Mouse (Mus musculus) small intestine, adult 2 months (tissue): Measurements from ENCODE around the gene Vmp1. TPM values are rescaled to one million over a fixed set of nuclear protein-coding genes. Genes with fewer than 3 reads are reported as not detected.

Source experiments
- H3K27ac ChIP-seq: fragments of 200-500 bp; 2 replicates; pipeline ENCODE4 v1.5.1; 2012; ENCODE audit warnings: low read depth, low read length, control low read depth, inconsistent platforms; ENCODE audit not compliant: insufficient read depth
- H3K27me3 ChIP-seq: fragments of 200-500 bp; 2 replicates; pipeline ENCODE4 v1.6.1; 2012; ENCODE audit warnings: mild to moderate bottlenecking, moderate library complexity, low read length, inconsistent platforms; ENCODE audit not compliant: control insufficient read depth, insufficient read depth
- H3K36me3 ChIP-seq: fragments of 200-500 bp; 2 replicates; pipeline ENCODE4 v1.6.1; 2012; ENCODE audit warnings: mild to moderate bottlenecking, low read length, control low read depth, inconsistent platforms; ENCODE audit not compliant: control insufficient read depth, insufficient read depth
- H3K4me1 ChIP-seq: fragments of 200-500 bp; 2 replicates; pipeline ENCODE4 v1.6.1; 2012; ENCODE audit warnings: low read length, inconsistent platforms, mixed read lengths; ENCODE audit not compliant: control insufficient read depth, insufficient read depth, insufficient read length
- H3K4me3 ChIP-seq: fragments of 200-500 bp; 2 replicates; pipeline ENCODE4 v1.5.1; 2012; ENCODE audit warnings: low read depth, mild to moderate bottlenecking, control low read depth, inconsistent platforms, low read length, moderate library complexity
- CTCF ChIP-seq: fragments of 200-500 bp; IDR thresholded peaks from 2 replicates; pipeline ENCODE4 v1.5.1; 2012; ENCODE audit warnings: low read depth, mild to moderate bottlenecking, control low read depth, inconsistent platforms, low read length, moderate library complexity, mixed read lengths; ENCODE audit not compliant: insufficient replicate concordance, insufficient read length; ENCODE audit errors: extremely low read depth
- POLR2A ChIP-seq: fragments of 200-500 bp; IDR thresholded peaks from 2 replicates; pipeline ENCODE4 v1.6.1; 2012; ENCODE audit warnings: low read depth, mild to moderate bottlenecking, control low read depth, inconsistent platforms, low read length, moderate library complexity
- WGBS: fragments of 180-500 bp; shearing (Covaris S2); methylation state at CpG from one replicate; pipeline ENCODE4 v1.1.7; 2018; 5-methylcytosine and 5-hydroxymethylcytosine counted together
- polyA plus RNA-seq: library from polyadenylated mRNA; depleted of rRNA; stranded (reverse); fragments of >200 nt; gene quantifications from 2 replicates; pipeline ENCODE4 v1.2.3, GENCODE M21; 2012

Gene Vmp1
- polyA plus RNA-seq, 1 experiment, result 38.8 TPM

DNA sequence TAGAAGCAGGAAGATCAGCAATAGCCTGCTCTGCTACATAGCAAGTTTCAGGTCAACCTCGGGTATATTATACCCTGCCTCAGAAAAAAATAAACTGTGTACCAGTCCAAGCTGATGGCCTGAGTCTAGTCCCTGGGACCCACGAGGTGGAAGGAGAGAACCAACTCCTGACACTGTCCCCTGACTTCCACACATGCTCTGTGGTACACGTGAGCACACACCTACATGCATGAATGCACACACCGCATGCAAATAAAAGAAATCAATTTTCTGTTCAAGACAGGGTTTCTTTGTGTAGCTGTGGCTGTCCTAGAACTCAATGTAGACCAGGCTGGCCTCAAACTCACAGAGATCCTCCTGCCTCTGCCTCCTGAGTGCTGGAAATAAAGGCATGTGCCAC, 125.4 kb downstream of the Vmp1 start:
- WGBS, result 92% methylated on average over 4 of the region's 4 CpGs
- TF ChIP-seq CTCF (no peak), POLR2A (no peak)

DNA sequence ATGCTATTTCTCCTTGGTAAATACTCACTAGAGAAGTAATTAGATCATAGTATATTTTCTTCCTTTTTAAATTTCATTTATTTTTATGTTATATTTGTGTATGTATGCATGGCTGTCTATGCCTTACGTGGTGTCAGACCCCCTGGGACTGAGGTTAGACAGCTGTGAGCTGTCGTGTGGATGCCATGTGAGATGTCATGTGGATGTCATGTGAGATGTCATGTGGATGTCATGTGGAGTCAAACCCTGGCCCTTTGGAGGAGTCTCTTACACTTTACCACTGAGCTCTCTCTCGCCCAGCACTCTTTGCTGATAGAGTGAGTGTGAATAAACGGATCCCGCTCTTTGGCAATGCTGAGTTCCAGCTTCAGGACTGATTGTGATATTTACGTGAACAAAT, 130.1 kb downstream of the Vmp1 start:
- TF ChIP-seq POLR2A (no peak), CTCF (no peak)
- H3K4me1 ChIP-seq, result no peaks in the 10 kb centered on the region
- no peak overlapping the region for H3K27ac ChIP-seq
- 96% methylated on average over 6 of the region's 6 CpGs for WGBS
- no peak overlapping the region for H3K4me3 ChIP-seq
- peaks cover 39% of the 10 kb centered on the region for H3K36me3 ChIP-seq
- no peaks in the 10 kb centered on the region for H3K27me3 ChIP-seq

More for the DNA sequence above, 125.4 kb downstream of the Vmp1 start:
- Histone ChIP-seq H3K27ac (no peak overlapping the region), H3K4me1 (no peaks in the 10 kb centered on the region), H3K4me3 (no peak overlapping the region), H3K36me3 (peaks cover 41% of the 10 kb centered on the region), H3K27me3 (no peaks in the 10 kb centered on the region)

DNA sequence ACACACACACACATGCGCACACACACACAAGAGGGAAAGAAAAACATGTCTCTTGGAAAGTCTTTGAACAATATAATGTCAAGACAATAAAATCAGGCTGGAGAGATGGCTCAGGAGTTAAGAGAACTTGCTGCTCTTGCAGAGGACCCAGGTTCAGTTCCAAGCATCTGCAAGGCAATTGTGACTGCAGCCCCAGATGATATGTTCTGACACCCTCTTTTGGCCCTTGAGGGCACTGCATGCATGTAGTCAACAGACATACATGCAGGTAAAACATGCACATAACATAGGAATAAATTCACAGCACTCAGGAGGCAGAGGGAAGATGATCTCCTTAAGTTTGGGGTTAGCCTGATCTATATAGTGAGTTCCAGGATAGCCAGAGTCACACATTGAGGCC, 136.2 kb downstream of the Vmp1 start:
- WGBS, result 97% methylated on average over 1 of the region's 1 CpGs
- H3K4me3 ChIP-seq, result no peak overlapping the region
- H3K27me3 ChIP-seq, result no peaks in the 10 kb centered on the region
- no peak for TF ChIP-seq POLR2A
- TF ChIP-seq CTCF, result no peak
- H3K27ac ChIP-seq, result no peak overlapping the region
- no peaks in the 10 kb centered on the region for H3K4me1 ChIP-seq
- H3K36me3 ChIP-seq, result peaks cover 15% of the 10 kb centered on the region

DNA sequence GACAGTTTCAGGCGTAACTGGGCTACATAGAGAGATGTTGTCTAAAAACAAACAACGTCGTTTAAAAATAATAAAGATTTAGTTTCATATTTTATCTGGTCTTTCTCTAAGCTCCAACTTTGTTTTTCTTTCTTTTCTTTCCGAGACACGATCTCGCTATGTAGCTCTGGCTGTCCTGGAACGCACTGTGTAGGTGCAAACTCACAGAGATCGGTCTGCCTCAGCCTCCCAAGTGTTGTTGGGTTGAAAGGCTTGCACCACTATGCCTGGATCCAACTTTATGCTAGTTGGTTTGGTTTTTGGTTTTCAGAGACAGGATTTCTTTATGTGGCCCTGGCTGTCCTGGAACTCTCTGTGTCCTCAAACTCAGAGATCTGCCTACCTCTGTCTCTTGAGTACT, 138.1 kb downstream of the Vmp1 start:
- H3K27me3 ChIP-seq, result no peaks in the 10 kb centered on the region
- peak overlapping the region; percentile 76; the same call in 1 of the 2 replicates for H3K27ac ChIP-seq
- no peak for TF ChIP-seq POLR2A
- TF ChIP-seq CTCF, result no peak
- 56% methylated on average over 8 of the region's 8 CpGs for WGBS
- H3K36me3 ChIP-seq, result peaks cover 11% of the 10 kb centered on the region
- H3K4me3 ChIP-seq, result peak overlapping the region; percentile 2; the same call in 1 of the 2 replicates
- no peaks in the 10 kb centered on the region for H3K4me1 ChIP-seq

DNA sequence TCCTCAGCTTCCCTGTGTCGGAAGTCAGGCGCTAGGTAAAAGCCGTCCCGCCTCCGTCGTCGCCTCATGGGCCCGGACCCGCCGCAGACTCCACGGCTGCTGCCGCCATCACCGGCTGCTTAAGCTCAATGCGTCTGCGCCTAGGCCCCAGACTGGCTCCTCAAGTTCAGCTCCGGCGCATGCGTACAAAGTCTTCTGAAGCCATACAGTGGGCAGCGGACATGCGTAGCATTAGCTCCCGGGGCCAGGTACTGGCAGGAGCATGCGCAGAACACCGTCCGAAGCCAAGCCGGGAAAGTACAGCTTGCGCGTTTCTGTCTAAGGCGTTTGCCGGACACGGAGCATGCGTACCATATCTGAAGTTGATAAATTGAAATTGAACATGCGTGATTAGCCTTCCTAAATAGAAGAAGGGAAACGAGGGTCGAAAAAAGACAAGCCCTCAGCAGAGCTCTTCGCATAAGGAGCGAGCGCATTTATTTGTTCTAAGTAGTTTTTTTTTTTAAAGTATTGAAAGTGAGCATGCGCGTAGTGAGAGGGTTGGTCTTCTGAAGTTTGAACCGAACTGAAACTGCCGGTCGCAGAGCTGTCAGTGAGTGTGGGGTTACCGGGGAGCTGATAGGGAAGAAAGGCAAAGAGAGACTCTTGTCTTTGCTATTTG, 138.9 kb downstream of the Vmp1 start, which contains the start of the genes Rps6kb1 and Tubd1:
Gene Rps6kb1, minus strand, starts transcription at position 167 of the 661 bp plus-strand sequence.
Gene Tubd1, plus strand, starts transcription at position 353 of the 661 bp plus-strand sequence.
- under 1% methylated on average over 43 of the region's 43 CpGs for WGBS
- Histone ChIP-seq H3K27me3 (no peaks in the 10 kb centered on the region), H3K4me3 (peak within 1 kb of the TSS; percentile 76), H3K4me1 (no peaks in the 10 kb centered on the region), H3K27ac (peak within 1 kb of the TSS; percentile 76), H3K36me3 (peaks cover 7% of the 10 kb centered on the region)
- TF ChIP-seq POLR2A (peak; percentile 98), CTCF (no peak)

DNA sequence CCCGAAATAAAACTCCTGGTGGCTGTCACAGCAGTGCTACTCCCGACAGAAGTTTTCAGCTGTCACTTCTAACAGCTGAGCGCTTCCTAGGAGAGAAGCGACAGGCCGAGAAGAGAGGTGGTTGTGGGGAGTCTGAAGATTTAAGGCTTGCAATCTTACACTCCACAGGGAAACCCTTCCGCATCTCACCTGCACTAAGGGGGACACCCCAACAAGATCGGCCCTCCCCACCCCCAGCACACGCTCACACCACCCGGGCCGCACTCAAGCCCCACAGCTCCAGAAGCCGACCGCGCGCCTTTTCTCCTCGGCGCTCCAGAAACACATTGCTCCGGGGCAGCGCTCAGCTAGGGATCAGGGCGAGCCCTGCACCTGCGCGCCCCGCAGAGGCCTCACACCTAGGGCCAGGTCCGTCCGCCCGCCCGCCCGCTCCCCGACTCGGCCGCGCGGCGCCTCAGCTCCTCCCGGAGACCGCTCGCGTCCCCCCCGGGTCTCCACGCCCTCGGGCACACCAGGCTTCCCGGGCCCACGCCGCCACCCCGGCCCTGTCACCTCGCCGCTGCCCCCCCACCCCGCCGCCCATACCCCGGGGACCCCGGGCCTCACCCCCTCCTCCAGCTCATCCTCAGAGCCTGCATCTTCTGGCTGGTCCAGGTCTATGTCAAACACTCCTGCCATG, 139.5 kb downstream of the Vmp1 start:
- H3K4me3 ChIP-seq, result peak overlapping the region; percentile 76
- WGBS, result 2% methylated on average over 50 of the region's 50 CpGs
- peaks cover under 1% of the 10 kb centered on the region; the same call in 1 of the 2 replicates for H3K36me3 ChIP-seq
- TF ChIP-seq CTCF, result no peak
- no peak for TF ChIP-seq POLR2A
- H3K27me3 ChIP-seq, result no peaks in the 10 kb centered on the region
- peak overlapping the region; percentile 35; the same call in 1 of the 2 replicates for H3K27ac ChIP-seq
- H3K4me1 ChIP-seq, result no peaks in the 10 kb centered on the region

DNA sequence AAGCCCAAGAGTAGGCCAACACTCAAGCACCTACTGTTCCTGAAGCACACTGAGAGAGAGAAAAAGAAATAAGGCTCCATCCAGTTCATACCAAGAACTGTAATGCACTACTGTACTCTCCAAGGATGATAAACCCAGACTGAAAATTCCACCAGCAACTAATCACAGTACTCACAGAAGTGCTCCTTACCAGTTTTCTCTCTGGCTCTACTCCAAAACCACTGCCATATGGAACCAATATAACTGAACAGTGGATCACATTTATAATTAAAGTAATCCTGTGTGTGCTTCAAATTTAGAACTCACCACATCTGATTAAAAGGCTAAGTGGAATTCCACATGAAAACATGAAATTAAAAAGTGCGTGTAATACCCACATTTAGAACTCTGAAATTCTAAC, 140.8 kb downstream of the Vmp1 start:
- H3K36me3 ChIP-seq, result no peaks in the 10 kb centered on the region
- H3K27ac ChIP-seq, result no peak overlapping the region
- no peaks in the 10 kb centered on the region for H3K27me3 ChIP-seq
- H3K4me1 ChIP-seq, result no peaks in the 10 kb centered on the region
- H3K4me3 ChIP-seq, result no peak overlapping the region
- WGBS, result 54% methylated on average over 1 of the region's 1 CpGs
- TF ChIP-seq POLR2A, result no peak
- TF ChIP-seq CTCF, result no peak
